Mouse (Mus musculus): Measurements from ENCODE around the gene Klhl25. TPM values are rescaled to one million over a fixed set of nuclear protein-coding genes. Genes with fewer than 3 reads are reported as not detected.
"Not testable (repeated sequence)": the region's sequence is repeated elsewhere in the genome, so short reads cannot be mapped to it uniquely, and the experiment has no call there.

Klhl25 gene
- polyA plus RNA-seq, 1 experiment, result 9.4 TPM

GRCm38 (mm10) chr7:75910652-75911035 lies 62.5 kb downstream of the Klhl25 start:
- TF ChIP-seq CTCF (IDR thresholded peaks at IDR 0.05; ENCODE audit: extremely low read depth, insufficient read length, insufficient replicate concordance, low read depth, low read length) (no peak), POLR2A (IDR thresholded peaks at IDR 0.05; ENCODE audit: low read depth, low read length) (no peak)
- no peak overlapping the region for H3K4me3 ChIP-seq (ENCODE audit: low read depth, low read length)
- WGBS, result 71% methylated on average over 8 of the region's 8 CpGs

GRCm38 (mm10) chr7:75913952-75914351 lies 65.8 kb downstream of the Klhl25 start:
- H3K27me3 ChIP-seq (ENCODE audit: control insufficient read depth, insufficient read depth, low read length), result no peaks in the 10 kb centered on the region
- no peak overlapping the region for H3K4me3 ChIP-seq (ENCODE audit: low read depth, low read length)
- H3K36me3 ChIP-seq (ENCODE audit: control insufficient read depth, insufficient read depth, low read length), result no peaks in the 10 kb centered on the region
- TF ChIP-seq POLR2A (IDR thresholded peaks at IDR 0.05; ENCODE audit: low read depth, low read length), result no peak
- TF ChIP-seq CTCF (IDR thresholded peaks at IDR 0.05; ENCODE audit: extremely low read depth, insufficient read length, insufficient replicate concordance, low read depth, low read length), result peak; percentile 67
- 7% methylated on average over 7 of the region's 7 CpGs for WGBS
- no peaks in the 10 kb centered on the region for H3K4me1 ChIP-seq (ENCODE audit: control insufficient read depth, insufficient read depth, insufficient read length, low read length)
- no peak overlapping the region for H3K27ac ChIP-seq (ENCODE audit: insufficient read depth, low read depth, low read length)

More at GRCm38 (mm10) chr7:75910652-75911035, 62.5 kb downstream of the Klhl25 start:
- Histone ChIP-seq H3K27me3 (ENCODE audit: control insufficient read depth, insufficient read depth, low read length) (no peaks in the 10 kb centered on the region), H3K36me3 (ENCODE audit: control insufficient read depth, insufficient read depth, low read length) (no peaks in the 10 kb centered on the region), H3K27ac (ENCODE audit: insufficient read depth, low read depth, low read length) (no peak overlapping the region), H3K4me1 (ENCODE audit: control insufficient read depth, insufficient read depth, insufficient read length, low read length) (no peaks in the 10 kb centered on the region)

GRCm38 (mm10) chr7:75915550-75915949 lies 67.4 kb downstream of the Klhl25 start:
- not testable (repeated sequence) for H3K36me3 ChIP-seq (ENCODE audit: control insufficient read depth, insufficient read depth, low read length); H3K4me3 ChIP-seq (ENCODE audit: low read depth, low read length)
- WGBS, result 74% methylated on average over 3 of the region's 3 CpGs

GRCm38 (mm10) chr7:75917662-75918061 lies 69.6 kb downstream of the Klhl25 start:
- Histone ChIP-seq H3K36me3 (ENCODE audit: control insufficient read depth, insufficient read depth, low read length) (no peaks in the 10 kb centered on the region), H3K4me1 (ENCODE audit: control insufficient read depth, insufficient read depth, insufficient read length, low read length) (no peaks in the 10 kb centered on the region), H3K4me3 (ENCODE audit: low read depth, low read length) (no peak overlapping the region), H3K27ac (ENCODE audit: insufficient read depth, low read depth, low read length) (no peak overlapping the region), H3K27me3 (ENCODE audit: control insufficient read depth, insufficient read depth, low read length) (no peaks in the 10 kb centered on the region)
- TF ChIP-seq CTCF (IDR thresholded peaks at IDR 0.05; ENCODE audit: extremely low read depth, insufficient read length, insufficient replicate concordance, low read depth, low read length) (no peak), POLR2A (IDR thresholded peaks at IDR 0.05; ENCODE audit: low read depth, low read length) (no peak)
- 71% methylated on average over 4 of the region's 4 CpGs for WGBS

More at GRCm38 (mm10) chr7:75915550-75915949, 67.4 kb downstream of the Klhl25 start:
- H3K27me3 ChIP-seq (ENCODE audit: control insufficient read depth, insufficient read depth, low read length); H3K27ac ChIP-seq (ENCODE audit: insufficient read depth, low read depth, low read length); H3K4me1 ChIP-seq (ENCODE audit: control insufficient read depth, insufficient read depth, insufficient read length, low read length): not testable (repeated sequence)

GRCm38 (mm10) chr7:75919745-75920144 lies 71.6 kb downstream of the Klhl25 start:
- H3K27ac ChIP-seq (ENCODE audit: insufficient read depth, low read depth, low read length); H3K4me1 ChIP-seq (ENCODE audit: control insufficient read depth, insufficient read depth, insufficient read length, low read length); H3K27me3 ChIP-seq (ENCODE audit: control insufficient read depth, insufficient read depth, low read length); H3K36me3 ChIP-seq (ENCODE audit: control insufficient read depth, insufficient read depth, low read length); H3K4me3 ChIP-seq (ENCODE audit: low read depth, low read length): not testable (repeated sequence)
- 68% methylated on average over 3 of the region's 3 CpGs for WGBS
